Mouse (Mus musculus): ENCODE measurements around the gene Stk19.

- no peak for TF ChIP-seq CTCF (IDR thresholded peaks at IDR 0.05; ENCODE audit: low read depth, low read length)
- no peak for TF ChIP-seq POLR2A (IDR thresholded peaks at IDR 0.05; ENCODE audit: extremely low read depth, insufficient read depth, low read length)
These were observed 29.6 kb downstream of the Stk19 start for GRCm38 (mm10) chr17:34807176-34807575.

Data from liver, adult 2 months (tissue).